Mouse (Mus musculus) splenic B cell, adult 2 months (primary cell): ENCODE measurements around the gene Ttc28.
A peak's percentile ranks its signal among the peaks of the same experiment; 100 is the strongest.
"Not testable (repeated sequence)": the region's sequence is repeated elsewhere in the genome, so short reads cannot be mapped to it uniquely, and the experiment has no call there.

Experiments used
- DNase-seq: peaks from one replicate; pipeline ENCODE4 v3.0.0-alpha.2; 2011; ENCODE audit warnings: low read depth, low spot score
- H3K27me3 ChIP-seq: 2 replicates; pipeline ENCODE4 v1.6.1; 2012; ENCODE audit warnings: mild to moderate bottlenecking, low read length, moderate library complexity, mixed read lengths; ENCODE audit not compliant: control insufficient read depth, poor library complexity, insufficient read depth, severe bottlenecking
- H3K36me3 ChIP-seq: 2 replicates; pipeline ENCODE4 v1.6.1; 2012; ENCODE audit warnings: mild to moderate bottlenecking, low read length, moderate library complexity, mixed read lengths; ENCODE audit not compliant: control insufficient read depth, poor library complexity, insufficient read depth, severe bottlenecking

Gene Ttc28

GRCm38 (mm10) chr5:110879584-110880374, at the start of gene Ttc28:
Ttc28 (plus strand) TSS chr5:110879803.
- DNase-seq, result peak; percentile 69
- H3K27me3 ChIP-seq, result no peaks in the 10 kb centered on the region

GRCm38 (mm10) chr5:110831036-110831720, 48.4 kb upstream of the Ttc28 start:
- peaks cover 9% of the 10 kb centered on the region for H3K36me3 ChIP-seq
- no peak for DNase-seq
- H3K27me3 ChIP-seq, result no peaks in the 10 kb centered on the region

More at GRCm38 (mm10) chr5:110879584-110880374, at the start of gene Ttc28:
- H3K36me3 ChIP-seq, result no peaks in the 10 kb centered on the region

- DNase-seq, result no peak
- no peaks in the 10 kb centered on the region for H3K27me3 ChIP-seq
Observed at GRCm38 (mm10) chr5:110835959-110836358, 43.6 kb upstream of the Ttc28 start.

GRCm38 (mm10) chr5:110838016-110838415, 41.6 kb upstream of the Ttc28 start:
- DNase-seq, H3K27me3 ChIP-seq, H3K36me3 ChIP-seq: not testable (repeated sequence)

More at GRCm38 (mm10) chr5:110835959-110836358, 43.6 kb upstream of the Ttc28 start:
- H3K36me3 ChIP-seq, result peaks cover 9% of the 10 kb centered on the region

GRCm38 (mm10) chr5:110839038-110839677, 40.4 kb upstream of the Ttc28 start:
- 0 out of 2 replicates have a peak, but pooled peaks cover 2% of the 10 kb centered on the region for H3K36me3 ChIP-seq
- no peaks in the 10 kb centered on the region for H3K27me3 ChIP-seq
- DNase-seq, result no peak

GRCm38 (mm10) chr5:110839678-110840365, 39.8 kb upstream of the Ttc28 start, which contains the start of the genes Hscb and Chek2:
Hscb (minus strand) TSS chr5:110839777.
Chek2 (plus strand) TSS chr5:110839979.
- H3K36me3 ChIP-seq, result 0 out of 2 replicates have a peak, but pooled peaks cover 2% of the 10 kb centered on the region
- DNase-seq, result peak; percentile 97
- H3K27me3 ChIP-seq, result no peaks in the 10 kb centered on the region

- peak; percentile 76 for DNase-seq
- Histone ChIP-seq H3K27me3 (no peaks in the 10 kb centered on the region), H3K36me3 (peaks cover 7% of the 10 kb centered on the region)
Observed at GRCm38 (mm10) chr5:110840465-110840864, 39.1 kb upstream of the Ttc28 start.

GRCm38 (mm10) chr5:110841046-110841862, 38.3 kb upstream of the Ttc28 start:
- DNase-seq, result peak; percentile 7
- H3K27me3 ChIP-seq, result no peaks in the 10 kb centered on the region
- H3K36me3 ChIP-seq, result peaks cover 5% of the 10 kb centered on the region

GRCm38 (mm10) chr5:110852990-110853389, 26.6 kb upstream of the Ttc28 start:
- Histone ChIP-seq H3K27me3 (no peaks in the 10 kb centered on the region), H3K36me3 (peaks cover 5% of the 10 kb centered on the region; the same call in 1 of the 2 replicates)
- DNase-seq, result no peak

GRCm38 (mm10) chr5:110857091-110857490, 22.5 kb upstream of the Ttc28 start:
- no peak for DNase-seq
- no peaks in the 10 kb centered on the region for H3K27me3 ChIP-seq
- no peaks in the 10 kb centered on the region; the same call in none of the 2 replicates for H3K36me3 ChIP-seq

- DNase-seq, result no peak
- no peaks in the 10 kb centered on the region for H3K27me3 ChIP-seq
- no peaks in the 10 kb centered on the region; the same call in 1 of the 2 replicates for H3K36me3 ChIP-seq
Observed at GRCm38 (mm10) chr5:110859013-110859650, 20.5 kb upstream of the Ttc28 start.

- Histone ChIP-seq H3K27me3 (no peaks in the 10 kb centered on the region), H3K36me3 (no peaks in the 10 kb centered on the region; the same call in 1 of the 2 replicates)
- DNase-seq, result no peak
Observed at GRCm38 (mm10) chr5:110860445-110860844, 19.2 kb upstream of the Ttc28 start.

- H3K36me3 ChIP-seq, result no peaks in the 10 kb centered on the region; the same call in 1 of the 2 replicates
- no peak for DNase-seq
Observed at GRCm38 (mm10) chr5:110868460-110868859, 11.1 kb upstream of the Ttc28 start.

More at GRCm38 (mm10) chr5:110868460-110868859, 11.1 kb upstream of the Ttc28 start:
- H3K27me3 ChIP-seq, result no peaks in the 10 kb centered on the region
